9 mouse cellular contexts compared by ENCODE assay signal in genomic region chr6:48741711-48742206, GRCm38 (mm10). TPM values are rescaled to one million over a fixed set of nuclear protein-coding genes. Genes with fewer than 3 reads are reported as not detected.
A peak's percentile ranks its signal among the peaks of the same experiment; 100 is the strongest.
DNase-seq lines count a peak whose midpoint lies in the region; ATAC-seq and TF ChIP-seq lines count a peak whose summit lies in the region.
"Had no signal": no experiment of that assay in that cellular context is flagged by ENCODE, and none has a peak within 500 bp of the region (broad histone marks: within the 10 kb centered on the region; RNA-seq: fewer than 3 reads in every experiment).

No protein-coding gene starts in this region.

- H3K27me3 ChIP-seq in lung, embryonic 16.5 days (ENCODE audit: control insufficient read depth, insufficient read depth, low read depth, low read length): peaks cover 18% of the 10 kb centered on the region
- peaks cover 25% of the 10 kb centered on the region for H3K27me3 ChIP-seq in hindbrain, embryonic 15.5 days
- no peaks in the 10 kb centered on the region for H3K27me3 ChIP-seq in small intestine, adult 2 months (ENCODE audit: control insufficient read depth, insufficient read depth, low read length)

- 0 out of 2 replicates have a peak overlapping the region, but pooled peaks have one; percentile 13 for H3K4me3 ChIP-seq in lung, embryonic 16.5 days (ENCODE audit: low read length)
- peak overlapping the region; percentile 60 for H3K4me3 ChIP-seq in hindbrain, embryonic 15.5 days
- H3K4me3 ChIP-seq in small intestine, adult 2 months (ENCODE audit: low read depth, low read length): peak overlapping the region; percentile 86

- no peak for ATAC-seq in lung, embryonic 16.5 days (ENCODE audit: low read depth)
- peak; percentile 72; the same call in 1 of the 2 replicates for ATAC-seq in hindbrain, embryonic 15.5 days (ENCODE audit: low FRiP score, low read depth)

- no peaks in the 10 kb centered on the region for H3K36me3 ChIP-seq in lung, embryonic 16.5 days (ENCODE audit: control insufficient read depth, insufficient read depth, low read length)
- H3K36me3 ChIP-seq in hindbrain, embryonic 15.5 days: no peaks in the 10 kb centered on the region
- H3K36me3 ChIP-seq in small intestine, adult 2 months (ENCODE audit: control insufficient read depth, insufficient read depth, low read length): no peaks in the 10 kb centered on the region

- WGBS in lung, embryonic 16.5 days: 14% methylated on average over 9 of the region's 9 CpGs
- 23% methylated on average over 9 of the region's 9 CpGs for WGBS in hindbrain, embryonic 15.5 days
- 8% methylated on average over 9 of the region's 9 CpGs for WGBS in small intestine, adult 2 months

- TF ChIP-seq CTCF in small intestine, adult 2 months (IDR thresholded peaks at IDR 0.05; ENCODE audit: extremely low read depth, insufficient read length, insufficient replicate concordance, low read depth, low read length): no peak

- peak overlapping the region; percentile 76; the same call in 1 of the 2 replicates for H3K4me2 ChIP-seq in lung, embryonic 16.5 days (ENCODE audit: low read depth, low read length)
- peak overlapping the region; percentile 97 for H3K4me2 ChIP-seq in hindbrain, embryonic 15.5 days

- DNase-seq in lung, postnatal 25 days (ENCODE audit: low spot score): no peak
- peak; percentile 57 to 72 for DNase-seq in kidney, postnatal 25 days
- DNase-seq in layer of hippocampus, postnatal 36 days: no peak
- DNase-seq in left cerebral cortex, adult 9 months (ENCODE audit: low spot score in 2 of 2): no peak
- no peak for DNase-seq in layer of hippocampus, adult 9-11 months

- peaks cover 18% of the 10 kb centered on the region for H3K4me1 ChIP-seq in lung, embryonic 16.5 days (replicated peaks; ENCODE audit: control insufficient read depth, insufficient read depth, low read length)
- H3K4me1 ChIP-seq in hindbrain, embryonic 15.5 days (replicated peaks): peaks cover 18% of the 10 kb centered on the region; the same call in 1 of the 2 replicates
- H3K4me1 ChIP-seq in small intestine, adult 2 months (ENCODE audit: control insufficient read depth, insufficient read depth, insufficient read length, low read length): peaks cover 15% of the 10 kb centered on the region

- H3K27ac ChIP-seq in lung, embryonic 16.5 days (ENCODE audit: low read length): no peak overlapping the region
- no peak overlapping the region for H3K27ac ChIP-seq in hindbrain, embryonic 15.5 days (replicated peaks)
- peak overlapping the region; percentile 82 for H3K27ac ChIP-seq in small intestine, adult 2 months (ENCODE audit: insufficient read depth, low read depth, low read length)

- no peak for TF ChIP-seq POLR2A in small intestine, adult 2 months (IDR thresholded peaks at IDR 0.05; ENCODE audit: low read depth, low read length)

- no peaks in the 10 kb centered on the region for H3K9me3 ChIP-seq in lung, embryonic 16.5 days (ENCODE audit: control insufficient read depth, low read length)
- no peaks in the 10 kb centered on the region for H3K9me3 ChIP-seq in hindbrain, embryonic 15.5 days

- no peak overlapping the region for H3K9ac ChIP-seq in lung, embryonic 16.5 days (ENCODE audit: low read length)
- H3K9ac ChIP-seq in hindbrain, embryonic 15.5 days: no peak overlapping the region

RNA-seq across cellular contexts. Expression of gene Gimap1, which starts 2.9 kb away (rescaled TPM):
- 46.7 and 51.1 TPM in 2 replicates for polyA plus RNA-seq in lung, embryonic 16.5 days (2015; fragmentation: Nextera tagmentation; extraction: Ambion mirVana)
- polyA plus RNA-seq in hindbrain, embryonic 15.5 days (2015; fragmentation: Nextera tagmentation; extraction: Ambion mirVana): 6.5 and 6.7 TPM in 2 replicates
- 18.8 and 29.1 TPM in 2 replicates for polyA plus RNA-seq in small intestine, adult 2 months (2012; rRNA removed)
- total RNA-seq in layer of hippocampus, postnatal 36 days (2021): 1 to 10 TPM; 2.4 to 2.5 TPM

RNA-seq across cellular contexts. Expression of gene Gimap5, which starts 4.2 kb away (rescaled TPM):
- 22.3 and 22.4 TPM in 2 replicates for polyA plus RNA-seq in lung, embryonic 16.5 days (2015; fragmentation: Nextera tagmentation; extraction: Ambion mirVana)
- 1.2 and 2.3 TPM in 2 replicates for polyA plus RNA-seq in hindbrain, embryonic 15.5 days (2015; fragmentation: Nextera tagmentation; extraction: Ambion mirVana)
- 4.9 and 10.2 TPM in 2 replicates for polyA plus RNA-seq in small intestine, adult 2 months (2012; rRNA removed)
- 1 to 10 TPM; 1.0 to 1.7 TPM for total RNA-seq in layer of hippocampus, postnatal 36 days (2021)

RNA-seq across cellular contexts. Expression of gene Gimap7, which starts 23.3 kb away (rescaled TPM):
- not detected in 2 replicates for polyA plus RNA-seq in lung, embryonic 16.5 days (2015; fragmentation: Nextera tagmentation; extraction: Ambion mirVana)
- not detected in 2 replicates for polyA plus RNA-seq in hindbrain, embryonic 15.5 days (2015; fragmentation: Nextera tagmentation; extraction: Ambion mirVana)
- 1.5 and 2.5 TPM in 2 replicates for polyA plus RNA-seq in small intestine, adult 2 months (2012; rRNA removed)
- not detected for total RNA-seq in layer of hippocampus, postnatal 36 days (2021)
- total RNA-seq: granulocyte monocyte progenitor cell, adult 5-6 weeks had no signal

RNA-seq across cellular contexts. Expression of gene Gm28053, which starts 23.4 kb away (rescaled TPM):
- 3.6 and 4.6 TPM in 2 replicates for polyA plus RNA-seq in lung, embryonic 16.5 days (2015; fragmentation: Nextera tagmentation; extraction: Ambion mirVana)
- 0.66 and 1.1 TPM in 2 replicates for polyA plus RNA-seq in hindbrain, embryonic 15.5 days (2015; fragmentation: Nextera tagmentation; extraction: Ambion mirVana)
- not detected in 2 replicates for polyA plus RNA-seq in small intestine, adult 2 months (2012; rRNA removed)
- total RNA-seq in layer of hippocampus, postnatal 36 days (2021): not detected

RNA-seq across cellular contexts. Expression of gene Gimap3, which starts 28.9 kb away (rescaled TPM):
- polyA plus RNA-seq in lung, embryonic 16.5 days (2015; fragmentation: Nextera tagmentation; extraction: Ambion mirVana): 0.08 and 0.10 TPM in 2 replicates
- polyA plus RNA-seq in hindbrain, embryonic 15.5 days (2015; fragmentation: Nextera tagmentation; extraction: Ambion mirVana): not detected in 2 replicates
- polyA plus RNA-seq in small intestine, adult 2 months (2012; rRNA removed): 6.2 and 13.0 TPM in 2 replicates
- not detected for total RNA-seq in layer of hippocampus, postnatal 36 days (2021)
- total RNA-seq: granulocyte monocyte progenitor cell, adult 5-6 weeks had no signal

Comparison
In these comparisons a context has a peak if more than half of its experiments do, and no peak if none do; other contexts are left out.
1. H3K4me3 ChIP-seq: peak in every context shown above with its lines; median percentile 86 in small intestine, adult 2 months; 60 in hindbrain, embryonic 15.5 days; 13 in lung, embryonic 16.5 days.
2. DNase-seq: peak in kidney, postnatal 25 days (2 of 2); none in lung, postnatal 25 days (single experiment), layer of hippocampus, postnatal 36 days (0 of 2), left cerebral cortex, adult 9 months (0 of 2) and layer of hippocampus, adult 9-11 months (single experiment).